Mouse (Mus musculus) bone marrow, adult 2 months (tissue): ENCODE measurements at regions not wholly inside any gene's neighbourhood (a gene's known extent, or its start where the extent isn't known, plus 50 kb on each side); places are given as distances from the start of the nearest gene placed in this dataset.

Experiments
- CTCF ChIP-seq: fragments of 200-500 bp; IDR thresholded peaks from 2 replicates; pipeline ENCODE4 v1.5.1; 2011; ENCODE audit warnings: low read length, control low read depth; ENCODE audit not compliant: control insufficient read depth, insufficient read depth
- POLR2A ChIP-seq: fragments of 200-500 bp; IDR thresholded peaks from 2 replicates; pipeline ENCODE4 v1.6.1; 2011; ENCODE audit warnings: low read depth, mild to moderate bottlenecking, control low read depth, low read length, borderline replicate concordance; ENCODE audit not compliant: control insufficient read depth

DNA sequence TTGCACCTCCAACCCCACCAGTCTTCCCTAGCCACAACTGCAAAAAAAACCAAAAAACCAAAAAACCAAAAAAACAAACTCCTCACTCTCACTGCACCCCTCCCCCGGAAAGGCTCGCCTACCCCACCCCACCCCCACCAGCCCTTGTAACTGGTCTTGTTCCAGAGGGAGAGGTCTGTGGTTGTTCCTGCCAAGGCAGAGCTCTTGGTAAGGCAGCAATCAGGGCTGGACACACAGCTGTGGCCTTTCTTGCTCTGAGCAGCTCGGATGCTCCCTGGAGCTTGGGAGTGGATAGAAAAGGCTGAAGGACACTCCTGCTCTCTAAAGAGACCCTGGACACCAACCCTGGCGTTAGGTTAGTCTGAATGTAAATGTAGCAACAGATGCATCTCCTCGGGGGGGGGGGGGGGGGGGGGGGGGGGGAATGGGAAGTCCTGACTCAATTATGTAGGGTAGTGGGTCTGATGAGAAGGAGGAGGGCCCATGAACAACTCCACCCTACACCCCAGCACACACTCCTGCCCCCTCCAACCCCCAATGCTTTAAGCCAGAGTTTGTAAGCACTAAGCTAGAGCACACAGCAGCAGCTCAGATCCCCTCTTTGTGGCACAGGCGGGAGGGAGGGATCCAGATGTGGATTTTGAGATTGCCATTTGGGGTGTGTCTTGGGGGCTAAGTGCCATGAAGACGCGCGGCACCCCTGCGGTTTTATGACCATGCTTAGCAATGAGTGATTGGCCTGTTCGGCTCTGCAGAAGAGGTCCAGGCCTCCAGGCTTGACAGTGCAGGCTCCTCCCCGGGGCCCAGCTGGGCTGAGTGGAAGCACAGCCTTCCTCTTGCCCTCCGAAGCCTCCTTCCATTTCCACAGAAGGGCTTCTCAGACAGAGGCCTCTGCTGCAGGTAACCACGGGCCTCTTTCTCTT lies 121.0 kb upstream of the Dynlrb2 start:
- TF ChIP-seq CTCF (no peak), POLR2A (no peak)
